Mouse (Mus musculus) B cell, adult 2 months (primary cell): ENCODE measurements around the gene Slc25a11.

Experiments
- DNase-seq, 2 experiments: peaks; one replicate each; pipeline ENCODE4 v3.0.0; 2022

Gene Slc25a11

GRCm38 (mm10) chr11:70650322-70651175 lies 3.3 kb upstream of the Slc25a11 start:
- peak; percentile 69 to 71 for DNase-seq

GRCm38 (mm10) chr11:70649185-70649734 lies 2.0 kb upstream of the Slc25a11 start:
- DNase-seq = no peak

- no peak for DNase-seq
These were observed 1.2 kb upstream of the Slc25a11 start for GRCm38 (mm10) chr11:70648512-70648911.

GRCm38 (mm10) chr11:70647716-70648420 lies 589 bp upstream of the Slc25a11 start:
- DNase-seq = peak; percentile 35 to 43

GRCm38 (mm10) chr11:70646259-70646555 lies 1.1 kb downstream of the Slc25a11 start:
- no peak for DNase-seq

GRCm38 (mm10) chr11:70645461-70646258 lies 1.6 kb downstream of the Slc25a11 start:
- DNase-seq = no peak

GRCm38 (mm10) chr11:70644564-70645103 lies 2.6 kb downstream of the Slc25a11 start:
- no peak for DNase-seq

GRCm38 (mm10) chr11:70643051-70643450 lies 4.2 kb downstream of the Slc25a11 start:
- DNase-seq = no peak

GRCm38 (mm10) chr11:70641241-70641640 lies 6.0 kb downstream of the Slc25a11 start:
- DNase-seq = no peak

GRCm38 (mm10) chr11:70639976-70640375 lies 7.3 kb downstream of the Slc25a11 start:
- DNase-seq = no peak

- DNase-seq = no peak
These were observed 8.5 kb downstream of the Slc25a11 start, which contains the start of gene Gp1ba for GRCm38 (mm10) chr11:70638714-70639278. Gene Gp1ba (plus strand): TSS chr11:70639122.

- DNase-seq = no peak
These were observed 9.0 kb downstream of the Slc25a11 start for GRCm38 (mm10) chr11:70638293-70638692.

- DNase-seq = no peak
These were observed 9.5 kb downstream of the Slc25a11 start for GRCm38 (mm10) chr11:70637764-70638163.

- DNase-seq = no peak
These were observed 11.7 kb downstream of the Slc25a11 start for GRCm38 (mm10) chr11:70635601-70636000.

GRCm38 (mm10) chr11:70630129-70630528 lies 17.1 kb downstream of the Slc25a11 start:
- DNase-seq = no peak

GRCm38 (mm10) chr11:70629557-70629956 lies 17.7 kb downstream of the Slc25a11 start:
- DNase-seq = peak; percentile 54 to 64

GRCm38 (mm10) chr11:70628431-70628830 lies 18.8 kb downstream of the Slc25a11 start:
- no peak for DNase-seq

- DNase-seq = no peak
These were observed 20.4 kb downstream of the Slc25a11 start for GRCm38 (mm10) chr11:70626877-70627276.

- peak; percentile 76 to 80 for DNase-seq
These were observed 21.8 kb downstream of the Slc25a11 start for GRCm38 (mm10) chr11:70625473-70625872.

GRCm38 (mm10) chr11:70623053-70623742 lies 24.1 kb downstream of the Slc25a11 start:
- no peak for DNase-seq

- peak; percentile 50 to 59 for DNase-seq
These were observed 25.1 kb downstream of the Slc25a11 start for GRCm38 (mm10) chr11:70621972-70622814.
